Mouse (Mus musculus) forebrain, embryonic 13.5 days (tissue): ENCODE data around the gene Ndst2. TPM values are rescaled to one million over a fixed set of nuclear protein-coding genes. Genes with fewer than 3 reads are reported as not detected.

Experiments
- ATAC-seq: fragments of 200-750 bp; cut with Nextera tagmentation; 2 replicates; pipeline ENCODE4 v1.8.0; 2017
- H3K27ac ChIP-seq: fragments of 300-500 bp; sonication (generic); 2 replicates; pipeline ENCODE4 v1.5.1; 2015; ENCODE audit warnings: inconsistent platforms, mild to moderate bottlenecking, moderate library complexity
- H3K27me3 ChIP-seq: fragments of 300-500 bp; sonication (generic); 2 replicates; pipeline ENCODE4 v1.6.1; 2015; ENCODE audit warnings: mild to moderate bottlenecking, inconsistent platforms
- H3K36me3 ChIP-seq: fragments of 300-500 bp; sonication (generic); 2 replicates; pipeline ENCODE4 v1.6.1; 2015; ENCODE audit warnings: mild to moderate bottlenecking, inconsistent platforms; ENCODE audit not compliant: poor library complexity, severe bottlenecking
- H3K4me1 ChIP-seq: fragments of 300-500 bp; sonication (generic); 2 replicates; pipeline ENCODE4 v1.6.1; 2015; ENCODE audit warnings: inconsistent platforms
- H3K4me2 ChIP-seq: fragments of 300-500 bp; sonication (generic); 2 replicates; pipeline ENCODE4 v1.6.1; 2015; ENCODE audit warnings: inconsistent platforms, mild to moderate bottlenecking, moderate library complexity
- H3K4me3 ChIP-seq: fragments of 300-500 bp; sonication (generic); 2 replicates; pipeline ENCODE4 v1.5.1; 2015; ENCODE audit warnings: mild to moderate bottlenecking, inconsistent platforms
- H3K9ac ChIP-seq: fragments of 300-500 bp; sonication (generic); 2 replicates; pipeline ENCODE4 v1.6.1; 2015; ENCODE audit warnings: mild to moderate bottlenecking, inconsistent platforms
- H3K9me3 ChIP-seq: fragments of 300-500 bp; sonication (generic); replicated peaks from 2 replicates; pipeline ENCODE4 v1.6.1; 2016; ENCODE audit warnings: inconsistent platforms
- WGBS: fragments of 180-500 bp; shearing (Covaris S2); methylation state at CpG from one replicate; pipeline ENCODE4 v1.1.7; 2015; 5-methylcytosine and 5-hydroxymethylcytosine counted together
- polyA plus RNA-seq: library from polyadenylated mRNA; unstranded; fragments of >200 nt; fragmentation: Nextera tagmentation; extraction: Ambion mirVana; gene quantifications from 2 replicates; pipeline ENCODE4 v1.2.1, GENCODE M21; 2015

Ndst2 gene
- 14.0 and 18.3 TPM in 2 replicates for polyA plus RNA-seq

- peak within 1 kb of the TSS; percentile 90 for H3K4me2 ChIP-seq
- H3K4me1 ChIP-seq: peaks cover 16% of the 10 kb centered on the region
- under 1% methylated on average over 51 of the region's 81 CpGs for WGBS
- no peaks in the 10 kb centered on the region for H3K27me3 ChIP-seq
- ATAC-seq: peak; percentile 99
- H3K36me3 ChIP-seq: peaks cover 65% of the 10 kb centered on the region
- H3K27ac ChIP-seq: peak within 1 kb of the TSS; percentile 75
- peak within 1 kb of the TSS; percentile 83 for H3K4me3 ChIP-seq
- H3K9ac ChIP-seq: peak within 1 kb of the TSS; percentile 92
- no peaks in the 10 kb centered on the region for H3K9me3 ChIP-seq
These were observed at the start of gene Ndst2 for GRCm38 (mm10) chr14:20733952-20734774. Ndst2 (minus strand) TSS chr14:20734562.

- Histone ChIP-seq H3K27me3 (no peaks in the 10 kb centered on the region), H3K36me3 (peaks cover 81% of the 10 kb centered on the region), H3K4me2 (no peak overlapping the region)
These were observed 49.2 kb upstream of the Ndst2 start for GRCm38 (mm10) chr14:20783526-20783925.

GRCm38 (mm10) chr14:20782860-20783259, 48.5 kb upstream of the Ndst2 start:
- 93% methylated on average over 7 of the region's 7 CpGs for WGBS
- Histone ChIP-seq H3K36me3 (peaks cover 81% of the 10 kb centered on the region), H3K4me2 (no peak overlapping the region), H3K27ac (no peak overlapping the region), H3K4me3 (no peak overlapping the region), H3K4me1 (peaks cover 7% of the 10 kb centered on the region), H3K9me3 (no peaks in the 10 kb centered on the region), H3K9ac (no peak overlapping the region), H3K27me3 (no peaks in the 10 kb centered on the region)
- no peak for ATAC-seq

More at GRCm38 (mm10) chr14:20783526-20783925, 49.2 kb upstream of the Ndst2 start:
- WGBS: 89% methylated on average over 6 of the region's 6 CpGs
- ATAC-seq: no peak
- H3K9me3 ChIP-seq: no peaks in the 10 kb centered on the region
- H3K4me1 ChIP-seq: peaks cover 7% of the 10 kb centered on the region
- no peak overlapping the region for H3K4me3 ChIP-seq
- no peak overlapping the region for H3K27ac ChIP-seq
- no peak overlapping the region for H3K9ac ChIP-seq

GRCm38 (mm10) chr14:20780217-20780616, 45.9 kb upstream of the Ndst2 start:
- Histone ChIP-seq H3K27ac (no peak overlapping the region), H3K4me3 (no peak overlapping the region), H3K9ac (no peak overlapping the region), H3K27me3 (no peaks in the 10 kb centered on the region), H3K4me1 (peaks cover 10% of the 10 kb centered on the region; the same call in 1 of the 2 replicates), H3K4me2 (no peak overlapping the region), H3K36me3 (peaks cover 74% of the 10 kb centered on the region), H3K9me3 (no peaks in the 10 kb centered on the region)
- ATAC-seq: no peak
- WGBS: 91% methylated on average over 8 of the region's 8 CpGs

GRCm38 (mm10) chr14:20778496-20778895, 44.1 kb upstream of the Ndst2 start:
- ATAC-seq: no peak
- Histone ChIP-seq H3K36me3 (peaks cover 58% of the 10 kb centered on the region), H3K27ac (no peak overlapping the region), H3K9ac (no peak overlapping the region), H3K27me3 (no peaks in the 10 kb centered on the region), H3K4me2 (no peak overlapping the region), H3K4me1 (peaks cover 15% of the 10 kb centered on the region; the same call in 1 of the 2 replicates), H3K4me3 (no peak overlapping the region), H3K9me3 (no peaks in the 10 kb centered on the region)
- 87% methylated on average over 8 of the region's 8 CpGs for WGBS

- Histone ChIP-seq H3K9ac (no peak overlapping the region), H3K4me2 (no peak overlapping the region)
These were observed 41.3 kb upstream of the Ndst2 start for GRCm38 (mm10) chr14:20775661-20776060.

GRCm38 (mm10) chr14:20773410-20773809, 39.0 kb upstream of the Ndst2 start:
- H3K36me3 ChIP-seq: peaks cover 50% of the 10 kb centered on the region
- no peaks in the 10 kb centered on the region for H3K9me3 ChIP-seq
- ATAC-seq: no peak
- 30% methylated on average over 3 of the region's 3 CpGs for WGBS
- no peaks in the 10 kb centered on the region for H3K27me3 ChIP-seq
- peaks cover 15% of the 10 kb centered on the region; the same call in 1 of the 2 replicates for H3K4me1 ChIP-seq
- no peak overlapping the region for H3K4me3 ChIP-seq
- H3K4me2 ChIP-seq: no peak overlapping the region
- H3K9ac ChIP-seq: no peak overlapping the region
- no peak overlapping the region for H3K27ac ChIP-seq

More at GRCm38 (mm10) chr14:20775661-20776060, 41.3 kb upstream of the Ndst2 start:
- H3K27me3 ChIP-seq: no peaks in the 10 kb centered on the region
- peaks cover 15% of the 10 kb centered on the region; the same call in 1 of the 2 replicates for H3K4me1 ChIP-seq
- 23% methylated on average over 6 of the region's 6 CpGs for WGBS
- no peak overlapping the region for H3K27ac ChIP-seq
- peaks cover 37% of the 10 kb centered on the region for H3K36me3 ChIP-seq
- no peak overlapping the region for H3K4me3 ChIP-seq
- H3K9me3 ChIP-seq: no peaks in the 10 kb centered on the region
- 0 out of 2 replicates have a peak, but pooled peaks have one; percentile 16 for ATAC-seq

GRCm38 (mm10) chr14:20772808-20773207, 38.4 kb upstream of the Ndst2 start:
- H3K27me3 ChIP-seq: no peaks in the 10 kb centered on the region
- no peak for ATAC-seq
- H3K4me1 ChIP-seq: peaks cover 15% of the 10 kb centered on the region; the same call in 1 of the 2 replicates
- no peak overlapping the region for H3K4me3 ChIP-seq
- H3K9ac ChIP-seq: no peak overlapping the region
- no peaks in the 10 kb centered on the region for H3K9me3 ChIP-seq
- peaks cover 50% of the 10 kb centered on the region for H3K36me3 ChIP-seq
- H3K4me2 ChIP-seq: no peak overlapping the region
- H3K27ac ChIP-seq: no peak overlapping the region
- 79% methylated on average over 6 of the region's 6 CpGs for WGBS

- H3K9ac ChIP-seq: no peak overlapping the region
- H3K36me3 ChIP-seq: peaks cover 42% of the 10 kb centered on the region
- H3K27me3 ChIP-seq: no peaks in the 10 kb centered on the region
- WGBS: 90% methylated on average over 3 of the region's 3 CpGs
- peaks cover 15% of the 10 kb centered on the region; the same call in 1 of the 2 replicates for H3K4me1 ChIP-seq
- H3K27ac ChIP-seq: no peak overlapping the region
- H3K4me2 ChIP-seq: no peak overlapping the region
- H3K9me3 ChIP-seq: no peaks in the 10 kb centered on the region
- ATAC-seq: no peak
- H3K4me3 ChIP-seq: no peak overlapping the region
These were observed 37.6 kb upstream of the Ndst2 start for GRCm38 (mm10) chr14:20771941-20772340.

- Histone ChIP-seq H3K4me1 (no peaks in the 10 kb centered on the region), H3K9me3 (no peaks in the 10 kb centered on the region), H3K27ac (no peak overlapping the region), H3K4me3 (no peak overlapping the region), H3K4me2 (no peak overlapping the region), H3K36me3 (peaks cover 59% of the 10 kb centered on the region), H3K9ac (no peak overlapping the region), H3K27me3 (no peaks in the 10 kb centered on the region)
- 83% methylated on average over 5 of the region's 5 CpGs for WGBS
- no peak for ATAC-seq
These were observed 34.2 kb upstream of the Ndst2 start for GRCm38 (mm10) chr14:20768581-20768980.

- H3K27ac ChIP-seq: no peak overlapping the region
- H3K36me3 ChIP-seq: peaks cover 65% of the 10 kb centered on the region
- WGBS: 94% methylated on average over 7 of the region's 7 CpGs
- no peaks in the 10 kb centered on the region for H3K4me1 ChIP-seq
- no peaks in the 10 kb centered on the region for H3K27me3 ChIP-seq
- H3K4me3 ChIP-seq: no peak overlapping the region
- no peak overlapping the region for H3K4me2 ChIP-seq
- H3K9me3 ChIP-seq: no peaks in the 10 kb centered on the region
- H3K9ac ChIP-seq: no peak overlapping the region
- ATAC-seq: no peak
These were observed 33.6 kb upstream of the Ndst2 start for GRCm38 (mm10) chr14:20767936-20768335.

GRCm38 (mm10) chr14:20765642-20766258, 31.4 kb upstream of the Ndst2 start:
- Histone ChIP-seq H3K9me3 (no peaks in the 10 kb centered on the region), H3K4me3 (no peak overlapping the region), H3K27ac (no peak overlapping the region), H3K4me2 (no peak overlapping the region), H3K4me1 (no peaks in the 10 kb centered on the region), H3K27me3 (no peaks in the 10 kb centered on the region), H3K36me3 (peaks cover 78% of the 10 kb centered on the region), H3K9ac (no peak overlapping the region; the same call in 1 of the 2 replicates)
- WGBS: 32% methylated on average over 12 of the region's 12 CpGs
- peak; percentile 86 for ATAC-seq
